Mouse (Mus musculus) embryonic facial prominence, embryonic 10.5 days (tissue): ENCODE data around the gene Otud4. TPM values are rescaled to one million over a fixed set of nuclear protein-coding genes. Genes with fewer than 3 reads are reported as not detected.
A peak's percentile ranks its signal among the peaks of the same experiment; 100 is the strongest.
"Not testable (repeated sequence)": the region's sequence is repeated elsewhere in the genome, so short reads cannot be mapped to it uniquely, and the experiment has no call there.

Experiments used
- DNase-seq: peaks from one replicate; pipeline ENCODE4 v3.0.0-alpha.2; 2017; ENCODE audit warnings: low spot score
- H3K27ac ChIP-seq: fragments of 300-500 bp; sonication (generic); replicated peaks from 2 replicates; pipeline ENCODE4 v1.5.1; 2016; ENCODE audit warnings: mild to moderate bottlenecking
- H3K27me3 ChIP-seq: fragments of 300-500 bp; sonication (generic); replicated peaks from 2 replicates; pipeline ENCODE4 v1.6.1; 2016; ENCODE audit warnings: low read depth, mild to moderate bottlenecking; ENCODE audit not compliant: poor library complexity, severe bottlenecking
- H3K36me3 ChIP-seq: fragments of 300-500 bp; sonication (generic); replicated peaks from 2 replicates; pipeline ENCODE4 v1.6.1; 2016; ENCODE audit warnings: mild to moderate bottlenecking, moderate library complexity
- H3K4me1 ChIP-seq: fragments of 300-500 bp; sonication (generic); 2 replicates; pipeline ENCODE4 v1.6.1; 2016
- H3K4me3 ChIP-seq: fragments of 300-500 bp; sonication (generic); 2 replicates; pipeline ENCODE4 v1.5.1; 2016; ENCODE audit warnings: mild to moderate bottlenecking, moderate library complexity
- H3K9me3 ChIP-seq: fragments of 300-500 bp; sonication (generic); 2 replicates; pipeline ENCODE4 v1.6.1; 2016; ENCODE audit warnings: mild to moderate bottlenecking
- WGBS: fragments of 180-500 bp; shearing (Covaris S2); methylation state at CpG from one replicate; pipeline ENCODE4 v1.1.7; 2016; 5-methylcytosine and 5-hydroxymethylcytosine counted together
- polyA plus RNA-seq: library from polyadenylated mRNA; unstranded; fragments of >200 nt; fragmentation: Nextera tagmentation; extraction: Ambion mirVana; gene quantifications from 2 replicates; pipeline ENCODE4 v1.2.1, GENCODE M21; 2016

The Otud4 gene
- polyA plus RNA-seq = 16.1 and 17.8 TPM in 2 replicates

DNA sequence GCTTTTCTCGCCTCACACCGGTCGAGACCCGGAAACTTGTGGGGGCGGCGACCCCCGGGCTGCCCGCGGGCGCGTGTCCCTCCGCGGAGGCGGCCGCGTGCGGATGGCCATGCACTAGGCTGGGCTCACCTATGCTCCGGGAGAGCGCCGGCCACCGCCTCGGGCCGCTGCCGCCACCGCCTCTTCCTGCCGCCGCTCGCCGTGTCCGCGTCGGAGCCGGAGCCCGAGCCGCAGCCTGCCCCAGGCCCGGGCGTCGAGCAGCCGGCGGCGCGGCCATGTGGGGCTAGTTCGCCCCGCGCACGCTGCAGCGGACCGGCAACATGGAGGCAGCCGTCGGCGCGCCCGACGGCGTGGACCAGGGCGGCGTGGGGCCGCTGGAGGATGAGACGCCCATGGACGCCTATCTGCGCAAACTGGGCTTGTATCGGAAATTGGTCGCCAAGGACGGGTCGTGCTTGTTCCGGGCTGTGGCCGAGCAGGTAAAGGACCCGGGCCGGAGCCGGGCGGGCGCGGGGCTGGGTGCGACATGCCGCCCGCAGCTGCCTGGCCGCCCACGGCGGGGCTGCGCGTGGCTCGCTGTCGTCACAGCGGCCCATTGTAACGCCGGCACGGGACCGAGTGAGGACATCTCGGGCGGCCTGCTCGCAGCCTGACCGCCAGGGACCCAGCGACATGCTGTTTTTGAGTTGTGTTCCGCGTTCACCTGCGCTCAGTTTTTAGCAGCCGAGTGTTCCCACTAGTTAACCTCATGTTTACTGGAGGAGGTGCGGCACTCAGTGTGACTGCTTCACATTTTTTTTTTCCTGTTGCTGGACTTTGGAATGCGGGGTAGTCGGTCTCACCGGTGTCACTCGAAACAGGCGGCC is at the start of gene Otud4:
Otud4 (plus strand) TSS at position 33 of the 866 bp plus-strand sequence.
- H3K27me3 ChIP-seq = no peaks in the 10 kb centered on the region
- under 1% methylated on average over 103 of the region's 103 CpGs for WGBS
- H3K36me3 ChIP-seq = peaks cover 16% of the 10 kb centered on the region
- peaks cover 23% of the 10 kb centered on the region for H3K4me1 ChIP-seq
- peak; percentile 72 for DNase-seq
- peak within 1 kb of the TSS; percentile 98 for H3K27ac ChIP-seq
- no peaks in the 10 kb centered on the region for H3K9me3 ChIP-seq
- peak within 1 kb of the TSS; percentile 94 for H3K4me3 ChIP-seq

- Histone ChIP-seq H3K4me3 (no peak overlapping the region), H3K9me3 (no peaks in the 10 kb centered on the region), H3K27me3 (no peaks in the 10 kb centered on the region), H3K36me3 (no peaks in the 10 kb centered on the region), H3K4me1 (peaks cover 6% of the 10 kb centered on the region), H3K27ac (no peak overlapping the region)
- no peak for DNase-seq
- WGBS = 88% methylated on average over 1 of the region's 1 CpGs
Observed at GRCm38 (mm10) chr8:79600962-79601361, 38.5 kb upstream of the Otud4 start.

DNA sequence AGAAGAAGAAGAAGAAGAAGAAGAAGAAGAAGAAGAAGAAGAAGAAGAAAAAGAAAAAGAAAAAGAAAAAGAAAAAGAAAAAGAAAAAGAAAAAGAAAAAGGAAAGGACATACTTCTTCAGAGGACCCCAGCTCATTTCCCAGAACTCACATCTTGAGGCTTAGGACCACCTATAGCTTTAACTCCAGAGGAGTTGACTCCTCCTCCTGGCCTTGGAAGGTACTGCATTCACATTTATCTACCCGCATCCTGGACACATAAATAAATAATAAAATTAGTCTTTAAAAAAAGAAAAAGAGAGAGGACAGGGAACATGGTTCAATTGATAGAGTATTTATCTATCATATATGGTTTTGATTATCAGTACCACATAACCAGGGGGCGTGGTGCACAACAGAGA is 36.2 kb upstream of the Otud4 start:
- H3K9me3 ChIP-seq, H3K4me1 ChIP-seq, H3K36me3 ChIP-seq, H3K27me3 ChIP-seq, H3K27ac ChIP-seq, H3K4me3 ChIP-seq: not testable (repeated sequence)
- DNase-seq = peak; percentile 47
- WGBS = 43% methylated on average over 2 of the region's 2 CpGs

DNA sequence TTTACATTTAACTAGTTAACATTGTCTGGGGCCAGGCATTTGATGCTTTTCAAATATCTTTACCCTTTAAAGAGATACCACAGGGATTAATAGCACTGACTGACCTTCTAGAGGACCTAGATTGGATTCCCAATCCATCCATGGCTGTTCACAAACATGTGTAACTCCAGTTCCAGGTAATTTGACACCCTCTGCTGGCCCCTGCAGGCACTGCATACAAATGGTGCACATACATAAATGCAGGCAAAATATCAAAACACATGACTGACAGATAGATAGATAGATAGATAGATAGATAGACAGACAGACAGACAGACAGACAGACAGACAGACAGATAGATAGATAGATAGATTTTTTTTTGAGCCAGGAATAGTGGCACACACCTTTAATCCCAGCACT is 33.2 kb upstream of the Otud4 start:
- peak; percentile 27 for DNase-seq

GRCm38 (mm10) chr8:79606751-79607300 is 32.6 kb upstream of the Otud4 start:
- no peaks in the 10 kb centered on the region for H3K4me1 ChIP-seq
- no peak overlapping the region for H3K4me3 ChIP-seq
- H3K27ac ChIP-seq = no peak overlapping the region
- 64% methylated on average over 5 of the region's 5 CpGs for WGBS
- no peaks in the 10 kb centered on the region for H3K9me3 ChIP-seq
- H3K36me3 ChIP-seq = no peaks in the 10 kb centered on the region
- H3K27me3 ChIP-seq = no peaks in the 10 kb centered on the region
- no peak for DNase-seq

More for the DNA sequence above, 33.2 kb upstream of the Otud4 start:
- no peaks in the 10 kb centered on the region for H3K27me3 ChIP-seq
- H3K36me3 ChIP-seq = no peaks in the 10 kb centered on the region
- no peaks in the 10 kb centered on the region for H3K9me3 ChIP-seq
- no peaks in the 10 kb centered on the region for H3K4me1 ChIP-seq
- no peak overlapping the region for H3K4me3 ChIP-seq
- no peak overlapping the region for H3K27ac ChIP-seq

- no peak for DNase-seq
- Histone ChIP-seq H3K27me3 (no peaks in the 10 kb centered on the region), H3K4me1 (no peaks in the 10 kb centered on the region), H3K9me3 (no peaks in the 10 kb centered on the region), H3K36me3 (no peaks in the 10 kb centered on the region), H3K27ac (no peak overlapping the region), H3K4me3 (no peak overlapping the region)
- WGBS = 79% methylated on average over 3 of the region's 3 CpGs
Observed at GRCm38 (mm10) chr8:79608701-79609100, 30.7 kb upstream of the Otud4 start.

- no peaks in the 10 kb centered on the region for H3K27me3 ChIP-seq
- H3K4me3 ChIP-seq = no peak overlapping the region
- no peaks in the 10 kb centered on the region for H3K36me3 ChIP-seq
- no peak overlapping the region for H3K27ac ChIP-seq
- no peaks in the 10 kb centered on the region for H3K9me3 ChIP-seq
- no peak for DNase-seq
- H3K4me1 ChIP-seq = no peaks in the 10 kb centered on the region
Observed at GRCm38 (mm10) chr8:79610268-79610667, 29.1 kb upstream of the Otud4 start.

GRCm38 (mm10) chr8:79612298-79612697 is 27.1 kb upstream of the Otud4 start:
- 70% methylated on average over 6 of the region's 6 CpGs for WGBS
- no peaks in the 10 kb centered on the region for H3K27me3 ChIP-seq
- H3K4me3 ChIP-seq = no peak overlapping the region
- peaks cover 6% of the 10 kb centered on the region for H3K4me1 ChIP-seq
- no peak overlapping the region for H3K27ac ChIP-seq
- no peaks in the 10 kb centered on the region for H3K9me3 ChIP-seq
- H3K36me3 ChIP-seq = no peaks in the 10 kb centered on the region
- DNase-seq = no peak

GRCm38 (mm10) chr8:79612965-79613364 is 26.5 kb upstream of the Otud4 start:
- no peak for DNase-seq
- peaks cover 6% of the 10 kb centered on the region for H3K4me1 ChIP-seq
- no peaks in the 10 kb centered on the region for H3K9me3 ChIP-seq
- H3K27me3 ChIP-seq = no peaks in the 10 kb centered on the region
- 68% methylated on average over 5 of the region's 5 CpGs for WGBS
- H3K4me3 ChIP-seq = no peak overlapping the region
- no peaks in the 10 kb centered on the region for H3K36me3 ChIP-seq
- H3K27ac ChIP-seq = no peak overlapping the region

- Histone ChIP-seq H3K36me3 (no peaks in the 10 kb centered on the region), H3K9me3 (no peaks in the 10 kb centered on the region), H3K4me1 (peaks cover 19% of the 10 kb centered on the region), H3K4me3 (no peak overlapping the region), H3K27me3 (no peaks in the 10 kb centered on the region), H3K27ac (no peak overlapping the region)
- DNase-seq = no peak
- WGBS = 64% methylated on average over 6 of the region's 6 CpGs
Observed at GRCm38 (mm10) chr8:79615741-79616350, 23.6 kb upstream of the Otud4 start.

DNA sequence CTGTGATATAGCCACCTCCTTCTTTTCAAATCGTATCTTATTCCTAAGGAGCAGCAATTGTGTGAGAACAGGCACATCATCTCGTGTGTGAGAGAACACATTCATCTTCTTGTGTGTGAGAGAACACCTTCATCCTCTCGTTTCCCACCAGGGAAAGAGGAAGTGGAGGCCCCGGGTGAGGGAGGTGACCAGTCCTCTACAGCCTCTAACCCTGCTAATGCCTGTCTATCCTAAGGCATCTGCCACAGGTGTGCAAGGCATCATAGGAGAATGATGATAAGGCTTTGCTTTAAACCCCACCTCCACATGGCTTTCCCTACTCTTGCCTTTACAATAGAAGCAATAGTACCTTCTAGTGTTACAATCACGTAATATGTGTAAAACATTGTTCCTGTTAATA is 20.5 kb upstream of the Otud4 start:
- H3K36me3 ChIP-seq = no peaks in the 10 kb centered on the region
- no peak overlapping the region for H3K4me3 ChIP-seq
- WGBS = 74% methylated on average over 5 of the region's 5 CpGs
- H3K27me3 ChIP-seq = no peaks in the 10 kb centered on the region
- H3K4me1 ChIP-seq = peaks cover 22% of the 10 kb centered on the region
- DNase-seq = no peak
- no peak overlapping the region for H3K27ac ChIP-seq
- no peaks in the 10 kb centered on the region for H3K9me3 ChIP-seq

- Histone ChIP-seq H3K27ac (no peak overlapping the region), H3K9me3 (no peaks in the 10 kb centered on the region), H3K4me3 (no peak overlapping the region), H3K36me3 (no peaks in the 10 kb centered on the region), H3K4me1 (peaks cover 22% of the 10 kb centered on the region), H3K27me3 (no peaks in the 10 kb centered on the region)
- 90% methylated on average over 2 of the region's 2 CpGs for WGBS
- DNase-seq = no peak
Observed at GRCm38 (mm10) chr8:79619353-79619752, 20.1 kb upstream of the Otud4 start.

GRCm38 (mm10) chr8:79620000-79620399 is 19.4 kb upstream of the Otud4 start:
- no peaks in the 10 kb centered on the region for H3K9me3 ChIP-seq
- peaks cover 22% of the 10 kb centered on the region for H3K4me1 ChIP-seq
- no peaks in the 10 kb centered on the region for H3K36me3 ChIP-seq
- WGBS = 59% methylated on average over 3 of the region's 3 CpGs
- H3K27ac ChIP-seq = 0 out of 2 replicates have a peak overlapping the region, but pooled peaks have one; percentile 3
- H3K27me3 ChIP-seq = no peaks in the 10 kb centered on the region
- no peak overlapping the region for H3K4me3 ChIP-seq
- DNase-seq = no peak
